Mouse (Mus musculus) spleen, adult 2 months (tissue): Measurements from ENCODE around the gene Arg2. TPM values are rescaled to one million over a fixed set of nuclear protein-coding genes. Genes with fewer than 3 reads are reported as not detected.
"Not testable (repeated sequence)": the region's sequence is repeated elsewhere in the genome, so short reads cannot be mapped to it uniquely, and the experiment has no call there.

Experiments used
- DNase-seq, 2 experiments: peaks; one replicate each; pipeline versions ENCODE4 v3.0.0 to v3.0.0-alpha.2; 2012 to 2021; ENCODE audit warnings: low spot score in 2 of 2, low read depth in 1 of 2
- H3K27ac ChIP-seq: fragments of 200-500 bp; 2 replicates; pipeline ENCODE4 v1.5.1; 2012; ENCODE audit warnings: low read length, inconsistent platforms; ENCODE audit not compliant: insufficient read depth
- H3K27me3 ChIP-seq: fragments of 200-500 bp; 2 replicates; pipeline ENCODE4 v1.6.1; 2012; ENCODE audit warnings: mild to moderate bottlenecking, moderate library complexity, low read length, inconsistent platforms; ENCODE audit not compliant: control insufficient read depth, insufficient read depth
- H3K36me3 ChIP-seq: fragments of 200-500 bp; 2 replicates; pipeline ENCODE4 v1.6.1; 2012; ENCODE audit warnings: mild to moderate bottlenecking, low read length, inconsistent platforms; ENCODE audit not compliant: control insufficient read depth, insufficient read depth
- H3K4me1 ChIP-seq: fragments of 200-500 bp; 2 replicates; pipeline ENCODE4 v1.6.1; 2011; ENCODE audit warnings: inconsistent platforms; ENCODE audit not compliant: control insufficient read depth, insufficient read depth, insufficient read length
- H3K4me3 ChIP-seq: fragments of 200-500 bp; 2 replicates; pipeline ENCODE4 v1.5.1; 2011; ENCODE audit warnings: mild to moderate bottlenecking, inconsistent platforms; ENCODE audit not compliant: insufficient read depth, insufficient read length; ENCODE audit errors: extremely low read depth
- CTCF ChIP-seq: fragments of 200-500 bp; IDR thresholded peaks from 2 replicates; pipeline ENCODE4 v1.5.1; 2011; ENCODE audit warnings: mild to moderate bottlenecking, inconsistent platforms; ENCODE audit not compliant: insufficient read depth, insufficient read length, insufficient replicate concordance; ENCODE audit errors: extremely low read depth
- POLR2A ChIP-seq: fragments of 200-500 bp; IDR thresholded peaks from 2 replicates; pipeline ENCODE4 v1.6.1; 2011; ENCODE audit warnings: low read depth, low read length, inconsistent platforms
- WGBS: fragments of 180-500 bp; shearing (Covaris S2); methylation state at CpG from one replicate; pipeline ENCODE4 v1.1.7; 2018; 5-methylcytosine and 5-hydroxymethylcytosine counted together
- polyA plus RNA-seq: library from polyadenylated mRNA; depleted of rRNA; stranded (reverse); fragments of >200 nt; gene quantifications from 2 replicates; pipeline ENCODE4 v1.2.3, GENCODE M21; 2012

The Arg2 gene
- polyA plus RNA-seq, 1 experiment, result 0.47 TPM

DNA sequence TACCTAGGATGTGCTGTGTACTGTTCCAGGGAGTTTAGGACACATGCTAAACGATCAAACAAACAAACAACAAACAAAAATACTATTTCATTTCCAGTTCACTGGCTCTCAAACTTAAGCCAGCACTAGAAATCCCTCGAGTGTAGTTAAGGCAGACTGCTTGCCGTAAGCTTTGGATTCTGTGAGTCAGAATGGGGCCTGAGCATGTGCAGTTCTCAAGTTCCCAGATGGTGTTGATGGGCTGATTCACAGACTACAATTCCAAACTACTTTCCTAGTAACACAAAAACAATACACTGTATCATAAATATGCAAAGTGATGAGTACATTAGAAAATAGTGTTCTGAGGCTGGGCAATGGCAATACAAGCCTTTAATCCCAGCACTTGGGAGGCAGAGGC lies 39.8 kb downstream of the Arg2 start:
- peaks cover 9% of the 10 kb centered on the region for H3K36me3 ChIP-seq
- H3K4me3 ChIP-seq, result no peak overlapping the region
- no peaks in the 10 kb centered on the region for H3K27me3 ChIP-seq
- TF ChIP-seq POLR2A, result no peak
- TF ChIP-seq CTCF, result no peak
- WGBS, result 86% methylated on average over 3 of the region's 3 CpGs
- H3K27ac ChIP-seq, result no peak overlapping the region
- no peak for DNase-seq
- H3K4me1 ChIP-seq, result peaks cover 3% of the 10 kb centered on the region

DNA sequence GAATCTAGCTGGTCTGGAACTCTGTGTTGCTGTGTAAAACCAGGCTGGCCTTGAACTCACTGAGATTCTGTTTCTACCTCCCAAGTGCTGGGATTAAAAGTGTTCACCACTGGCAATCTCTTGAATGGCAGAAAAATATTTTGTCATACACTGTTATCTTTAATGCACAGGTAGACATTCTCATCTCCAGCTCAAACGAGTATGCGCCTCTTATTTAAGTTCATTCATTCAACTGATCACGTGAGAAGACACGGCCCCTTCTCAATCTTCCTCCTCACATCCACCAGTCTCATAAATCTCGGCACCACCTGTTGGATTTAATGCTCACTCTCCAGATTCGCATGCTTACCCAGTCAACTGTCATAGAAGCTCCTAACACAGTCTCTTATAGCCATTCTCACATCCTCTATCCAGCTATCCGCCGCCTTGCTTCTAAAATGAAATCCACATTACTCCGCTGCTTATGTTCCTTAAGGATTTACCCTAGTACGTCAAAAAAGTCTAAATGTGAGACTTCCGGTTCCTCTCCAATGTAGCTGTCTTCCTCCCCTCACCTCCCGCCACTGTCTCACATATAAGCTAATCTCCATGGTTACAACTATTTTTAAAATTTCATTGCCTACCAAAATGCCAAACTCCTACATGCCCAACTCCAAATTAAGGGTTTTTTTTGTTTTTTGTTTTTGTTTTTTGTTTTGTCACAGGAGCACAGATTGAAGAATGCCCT lies 40.9 kb downstream of the Arg2 start:
- peaks cover 3% of the 10 kb centered on the region for H3K4me1 ChIP-seq
- peaks cover 10% of the 10 kb centered on the region for H3K36me3 ChIP-seq
- peak overlapping the region; percentile 96 for H3K4me3 ChIP-seq
- H3K27me3 ChIP-seq, result no peaks in the 10 kb centered on the region
- H3K27ac ChIP-seq, result no peak overlapping the region
- no peak for TF ChIP-seq POLR2A
- WGBS, result 29% methylated on average over 12 of the region's 12 CpGs
- no peak for DNase-seq

DNA sequence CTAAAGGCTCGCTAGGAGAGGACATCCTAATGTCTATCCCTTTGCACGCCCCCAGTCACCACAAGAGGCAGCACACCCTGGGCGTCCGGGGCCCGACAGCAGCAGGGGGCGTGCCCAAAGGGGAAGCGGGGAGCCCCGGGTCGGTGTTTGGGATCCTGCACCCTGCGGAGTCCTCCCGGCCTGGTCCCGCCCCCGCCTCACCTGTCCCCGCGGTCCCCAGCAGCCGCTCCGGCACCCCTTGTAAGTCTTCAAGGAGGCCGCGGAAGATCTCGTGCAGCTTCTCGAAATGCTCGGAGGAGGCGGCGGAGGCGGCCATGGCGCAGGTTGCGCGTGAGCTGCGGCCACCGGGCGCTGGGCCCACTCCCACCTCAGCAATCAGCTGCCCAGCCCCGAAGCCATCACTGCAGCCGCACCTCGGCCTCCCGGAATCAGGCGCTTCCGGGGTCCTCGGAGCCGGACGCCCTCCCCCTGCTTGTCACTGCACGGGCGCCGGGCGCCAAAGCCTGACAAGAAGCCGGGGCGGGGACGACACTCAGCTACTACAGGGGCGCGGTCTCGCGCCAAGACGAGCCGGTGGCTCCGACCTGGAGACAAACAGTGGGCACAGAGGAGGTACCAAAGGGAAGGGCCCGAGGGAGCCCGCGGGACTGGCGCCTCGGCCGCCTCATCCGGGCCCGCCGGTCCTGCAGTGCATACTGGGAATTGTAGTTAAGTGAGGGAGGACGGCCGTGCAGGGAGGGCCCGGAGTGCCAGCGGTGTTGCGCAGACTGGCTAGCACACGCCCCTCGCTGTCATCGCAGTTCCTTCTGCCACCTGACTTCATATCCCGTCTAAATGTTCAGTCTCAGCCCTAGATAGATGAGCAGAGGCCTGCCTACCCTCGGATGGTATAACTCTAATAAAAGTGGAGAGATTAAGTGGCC lies 41.7 kb downstream of the Arg2 start, which contains the start of gene Vti1b:
Gene Vti1b (minus strand): TSS at position 649 of the 923 bp plus-strand sequence.
- peak within 1 kb of the TSS; percentile 98 for H3K27ac ChIP-seq
- H3K36me3 ChIP-seq, result peaks cover 10% of the 10 kb centered on the region
- peaks cover 3% of the 10 kb centered on the region for H3K4me1 ChIP-seq
- peak within 1 kb of the TSS; percentile 96 for H3K4me3 ChIP-seq
- DNase-seq, result peak; percentile 87 to 88
- WGBS, result 1% methylated on average over 72 of the region's 73 CpGs
- H3K27me3 ChIP-seq, result no peaks in the 10 kb centered on the region
- peak; percentile 51; the same call in 1 of the 2 replicates for TF ChIP-seq CTCF
- TF ChIP-seq POLR2A, result peak; percentile 72; the same call in 1 of the 2 replicates

DNA sequence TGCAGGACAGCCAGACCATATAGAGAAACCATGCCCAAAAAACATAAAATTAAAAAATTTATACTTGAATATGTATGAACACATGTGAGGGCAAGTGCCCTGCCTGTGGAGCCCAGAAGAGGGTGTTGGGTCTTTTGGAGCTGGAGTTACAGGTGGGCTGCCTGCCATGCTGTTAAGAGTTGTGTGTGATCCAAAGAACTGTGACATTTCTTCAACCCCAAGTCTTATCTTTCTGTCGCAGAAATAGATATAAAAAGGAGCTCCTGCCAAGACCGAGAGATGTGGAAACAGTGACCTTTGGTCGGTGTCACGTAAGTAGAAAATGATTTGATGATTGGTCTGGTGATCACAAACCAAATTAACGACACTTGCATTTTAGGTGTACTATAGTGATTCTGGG lies 43.1 kb downstream of the Arg2 start:
- no peak for TF ChIP-seq POLR2A
- no peak for TF ChIP-seq CTCF
- Histone ChIP-seq H3K27me3 (no peaks in the 10 kb centered on the region), H3K4me3 (no peak overlapping the region), H3K4me1 (peaks cover 3% of the 10 kb centered on the region), H3K36me3 (peaks cover 10% of the 10 kb centered on the region), H3K27ac (no peak overlapping the region)
- 86% methylated on average over 5 of the region's 5 CpGs for WGBS
- no peak for DNase-seq

DNA sequence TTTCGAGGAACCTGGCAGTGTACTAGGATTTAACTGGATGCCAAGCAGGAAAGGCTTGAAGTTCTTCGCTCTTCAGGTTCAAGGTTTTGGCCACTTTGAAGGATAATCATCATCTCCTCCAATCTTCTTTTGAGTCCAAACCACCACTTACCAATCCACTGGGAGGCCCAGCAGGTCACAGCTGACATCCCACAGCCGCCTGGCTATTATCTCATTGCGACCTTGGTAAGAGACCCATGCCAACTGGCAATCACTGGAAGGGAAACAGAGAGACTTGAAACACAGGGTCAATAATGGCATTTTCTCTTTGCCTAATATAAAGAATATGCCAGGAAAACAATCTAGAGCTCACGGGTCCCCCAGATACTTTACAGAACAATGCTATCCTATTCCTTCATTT lies 45.4 kb downstream of the Arg2 start:
- TF ChIP-seq CTCF, result no peak
- TF ChIP-seq POLR2A, result no peak
- 96% methylated on average over 5 of the region's 5 CpGs for WGBS
- Histone ChIP-seq H3K4me1 (peaks cover 3% of the 10 kb centered on the region; the same call in 1 of the 2 replicates), H3K4me3 (no peak overlapping the region), H3K27me3 (no peaks in the 10 kb centered on the region), H3K27ac (no peak overlapping the region), H3K36me3 (peaks cover 9% of the 10 kb centered on the region)
- no peak for DNase-seq

DNA sequence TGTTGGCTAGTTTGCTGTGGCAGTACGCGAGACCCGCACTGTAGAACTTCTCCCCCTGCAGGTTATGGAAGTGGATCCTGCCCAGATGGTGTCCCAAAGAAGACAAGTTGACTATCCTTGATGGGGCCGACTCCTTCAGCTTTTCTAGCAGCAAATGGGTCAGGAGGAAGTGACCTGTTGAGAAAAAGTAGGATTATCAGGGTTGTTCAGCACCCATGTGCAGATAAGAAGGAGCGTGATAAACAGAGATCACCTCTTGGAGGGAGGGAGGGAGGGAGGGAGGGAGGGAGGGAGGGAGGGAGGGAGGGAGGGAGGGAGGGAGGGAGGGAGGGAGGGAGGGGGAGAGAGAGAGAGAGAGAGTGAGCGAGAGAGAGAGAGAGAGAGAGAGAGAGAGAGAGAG lies 54.6 kb downstream of the Arg2 start:
- not testable (repeated sequence) for H3K4me1 ChIP-seq, H3K4me3 ChIP-seq, H3K27ac ChIP-seq, DNase-seq, H3K27me3 ChIP-seq
- peaks cover 36% of the 10 kb centered on the region for H3K36me3 ChIP-seq
- WGBS, result 92% methylated on average over 5 of the region's 6 CpGs
